Mouse (Mus musculus) ES-E14 (cell line): ENCODE data around the gene Kcna10. TPM values are rescaled to one million over a fixed set of nuclear protein-coding genes. Genes with fewer than 3 reads are reported as not detected.

Experiments
- DNase-seq: peaks from one replicate; pipeline ENCODE4 v3.0.0-alpha.2; 2013; ENCODE audit warnings: low read depth, low spot score
- H3K27ac ChIP-seq: 2 replicates; pipeline ENCODE4 v1.5.1; 2012; ENCODE audit warnings: low read depth, mild to moderate bottlenecking, low read length, moderate library complexity, mixed read lengths; ENCODE audit not compliant: poor library complexity, insufficient read depth, severe bottlenecking
- H3K36me3 ChIP-seq: 2 replicates; pipeline ENCODE4 v1.6.1; 2012; ENCODE audit warnings: mild to moderate bottlenecking, low read length, moderate library complexity, mixed read lengths; ENCODE audit not compliant: control insufficient read depth, poor library complexity, insufficient read depth, severe bottlenecking
- H3K4me1 ChIP-seq, 2 experiments: fragments of 150-350 bp in 1 of 2; sonication (generic) in 1 of 2; 2 replicates each; pipeline ENCODE4 v1.6.1; 2012; ENCODE audit warnings: low read length in 2 of 2, mild to moderate bottlenecking in 1 of 2, mixed read lengths in 1 of 2; ENCODE audit not compliant: control insufficient read depth in 2 of 2, insufficient read depth in 2 of 2, poor library complexity in 1 of 2
- H3K4me3 ChIP-seq, 2 experiments: fragments of 150-350 bp in 1 of 2; sonication (generic) in 1 of 2; 2 replicates each; pipeline ENCODE4 v1.5.1; 2012; ENCODE audit warnings: low read length in 2 of 2, low read depth in 1 of 2, mild to moderate bottlenecking in 1 of 2, mixed read lengths in 1 of 2; ENCODE audit not compliant: insufficient read depth in 1 of 2, poor library complexity in 1 of 2, severe bottlenecking in 1 of 2
- H3K9ac ChIP-seq: 2 replicates; pipeline ENCODE4 v1.6.1; 2012; ENCODE audit warnings: low read depth, mild to moderate bottlenecking, low read length, mixed read lengths; ENCODE audit not compliant: poor library complexity, insufficient read depth, severe bottlenecking
- H3K9me3 ChIP-seq: fragments of 150-350 bp; sonication (generic); 2 replicates; pipeline ENCODE4 v1.6.1; 2012; ENCODE audit warnings: low read depth, mild to moderate bottlenecking, low read length; ENCODE audit not compliant: control insufficient read depth, insufficient read depth
- CHD2 ChIP-seq: IDR thresholded peaks from 2 replicates; pipeline ENCODE4 v1.6.1; 2014; ENCODE audit warnings: mild to moderate bottlenecking, low read depth, low read length, inconsistent platforms
- HCFC1 ChIP-seq: IDR thresholded peaks from 2 replicates; pipeline ENCODE4 v1.6.1; 2012; ENCODE audit warnings: low read length, inconsistent platforms, borderline replicate concordance; ENCODE audit not compliant: insufficient read depth
- MAFK ChIP-seq: IDR thresholded peaks from 2 replicates; pipeline ENCODE4 v1.6.1; 2014; ENCODE audit warnings: mild to moderate bottlenecking, low read depth, low read length, inconsistent platforms; ENCODE audit not compliant: insufficient read depth
- ZC3H11A ChIP-seq: IDR thresholded peaks from 2 replicates; pipeline ENCODE4 v1.6.1; 2012; ENCODE audit warnings: low read depth, mild to moderate bottlenecking, inconsistent platforms, low read length, borderline replicate concordance
- ZNF384 ChIP-seq: IDR thresholded peaks from 2 replicates; pipeline ENCODE4 v1.6.1; 2012; ENCODE audit warnings: low read depth, low read length, inconsistent platforms
- in situ Hi-C, 2 experiments: fragments of 600-800 bp; cut with MboI; formaldehyde crosslinking; loops; one replicate each; pipeline ENCODE4 v1.15.1; 2025; ENCODE audit warnings: low sequenced_read_pairs in 2 of 2, inconsistent platforms in 1 of 2; ENCODE audit not compliant: unreplicated experiment in 2 of 2
- total RNA-seq: library from RNA; depleted of rRNA; stranded (reverse); fragments of 300-350 nt; gene quantifications from 2 replicates; pipeline ENCODE4 v1.2.3, GENCODE M21; 2012

Kcna10 gene
- total RNA-seq, 1 experiment: not detected

- H3K36me3 ChIP-seq: no peaks in the 10 kb centered on the region
- DNase-seq: no peak
- peak overlapping the region; percentile 13 to 20; a peak in 2 of 4 replicates for H3K4me3 ChIP-seq
- H3K9me3 ChIP-seq: no peaks in the 10 kb centered on the region
- peaks cover 0 to 5% of the 10 kb centered on the region in 2 experiments; a peak in 1 of 4 replicates for H3K4me1 ChIP-seq
- TF ChIP-seq ZC3H11A: no peak
- no peak for TF ChIP-seq CHD2
- TF ChIP-seq ZNF384: no peak
- no peak for TF ChIP-seq HCFC1
- no peak for TF ChIP-seq MAFK
- no peak overlapping the region for H3K27ac ChIP-seq
- no peak overlapping the region for H3K9ac ChIP-seq
- in situ Hi-C loops: no loop called here
These were observed 23.0 kb upstream of the Kcna10 start for GRCm38 (mm10) chr3:107159859-107160324.

- TF ChIP-seq MAFK: no peak
- TF ChIP-seq HCFC1: no peak
- no peak for TF ChIP-seq ZC3H11A
- no peak for TF ChIP-seq CHD2
- no peak for TF ChIP-seq ZNF384
- in situ Hi-C loops: no loop called here
These were observed 20.1 kb upstream of the Kcna10 start for GRCm38 (mm10) chr3:107162741-107163140.

GRCm38 (mm10) chr3:107169552-107169951 is 13.3 kb upstream of the Kcna10 start:
- H3K4me3 ChIP-seq: no peak overlapping the region
- in situ Hi-C loops: no loop called here
- no peak for DNase-seq
- no peaks in the 10 kb centered on the region for H3K4me1 ChIP-seq
- H3K9ac ChIP-seq: no peak overlapping the region
- H3K36me3 ChIP-seq: no peaks in the 10 kb centered on the region
- no peak for TF ChIP-seq HCFC1
- no peak for TF ChIP-seq ZNF384
- TF ChIP-seq MAFK: no peak
- TF ChIP-seq CHD2: no peak
- TF ChIP-seq ZC3H11A: no peak
- H3K27ac ChIP-seq: no peak overlapping the region
- H3K9me3 ChIP-seq: no peaks in the 10 kb centered on the region

More at GRCm38 (mm10) chr3:107162741-107163140, 20.1 kb upstream of the Kcna10 start:
- no peak overlapping the region for H3K4me3 ChIP-seq
- H3K36me3 ChIP-seq: no peaks in the 10 kb centered on the region
- H3K9me3 ChIP-seq: no peaks in the 10 kb centered on the region
- DNase-seq: no peak
- H3K27ac ChIP-seq: no peak overlapping the region
- no peak overlapping the region for H3K9ac ChIP-seq
- H3K4me1 ChIP-seq: peaks cover 0 to 5% of the 10 kb centered on the region in 2 experiments; a peak in 1 of 4 replicates

GRCm38 (mm10) chr3:107171964-107172363 is 10.9 kb upstream of the Kcna10 start:
- Histone ChIP-seq H3K36me3 (no peaks in the 10 kb centered on the region), H3K9ac (no peak overlapping the region), H3K9me3 (no peaks in the 10 kb centered on the region), H3K4me3 (no peak overlapping the region), H3K4me1 (no peaks in the 10 kb centered on the region), H3K27ac (no peak overlapping the region)
- no peak for DNase-seq
- in situ Hi-C loops: no loop called here
- no peak for TF ChIP-seq ZC3H11A
- no peak for TF ChIP-seq MAFK
- TF ChIP-seq HCFC1: no peak
- no peak for TF ChIP-seq CHD2
- TF ChIP-seq ZNF384: no peak

DNA sequence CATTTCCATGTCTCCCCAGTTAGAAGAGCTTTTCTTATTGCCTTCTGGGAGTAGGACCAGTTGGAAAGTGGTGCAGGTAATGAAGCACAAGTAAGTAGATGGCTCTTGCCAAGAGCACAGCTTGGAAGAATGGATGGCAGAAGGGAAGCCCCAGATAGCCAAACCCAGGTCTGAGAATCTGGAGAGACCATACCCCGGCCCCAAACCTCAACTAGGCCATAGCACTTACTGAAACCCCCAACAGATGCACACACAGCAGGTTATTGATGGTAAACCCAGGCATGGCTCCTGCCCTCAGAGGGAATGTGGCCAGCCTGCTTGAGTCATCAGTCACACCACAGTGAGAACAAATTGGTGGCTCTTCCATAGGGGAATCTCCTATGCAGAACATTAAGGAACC is 10.3 kb upstream of the Kcna10 start:
- no peak overlapping the region for H3K9ac ChIP-seq
- H3K4me1 ChIP-seq: no peaks in the 10 kb centered on the region
- no peak for DNase-seq
- in situ Hi-C loops: no loop called here
- no peak overlapping the region for H3K4me3 ChIP-seq
- no peak for TF ChIP-seq ZC3H11A
- TF ChIP-seq CHD2: no peak
- H3K9me3 ChIP-seq: no peaks in the 10 kb centered on the region
- H3K36me3 ChIP-seq: no peaks in the 10 kb centered on the region
- no peak overlapping the region for H3K27ac ChIP-seq
